Mouse (Mus musculus) E14TG2a.4 (cell line): ENCODE measurements around the gene Methig1.
A peak's percentile ranks its signal among the peaks of the same experiment; 100 is the strongest.

Experiments used
- H3K27me3 ChIP-seq: 2 replicates; pipeline ENCODE4 v1.6.1; 2014; ENCODE audit warnings: low read length, control low read depth; ENCODE audit not compliant: insufficient read depth
- H3K36me3 ChIP-seq: 2 replicates; pipeline ENCODE4 v1.6.1; 2014; ENCODE audit warnings: low read length, control low read depth; ENCODE audit not compliant: insufficient read depth
- H3K4me1 ChIP-seq: replicated peaks from 2 replicates; pipeline ENCODE4 v1.6.1; 2014; ENCODE audit warnings: low read depth, low read length, control low read depth
- H3K4me3 ChIP-seq: replicated peaks from 2 replicates; pipeline ENCODE4 v1.5.1; 2014; ENCODE audit warnings: mild to moderate bottlenecking, low read length
- H3K9me3 ChIP-seq: 2 replicates; pipeline ENCODE4 v1.6.1; 2014; ENCODE audit warnings: low read length, control low read depth
- CTCF ChIP-seq: conservative IDR thresholded peaks from 2 replicates; pipeline ENCODE4 v1.5.1; 2014; ENCODE audit warnings: low read length
- NANOG ChIP-seq: IDR thresholded peaks from 2 replicates; pipeline ENCODE4 v1.6.1; 2014; ENCODE audit warnings: borderline replicate concordance, low read length, mixed read lengths
- POU5F1 ChIP-seq: IDR thresholded peaks from 2 replicates; pipeline ENCODE4 v1.6.1; 2014; ENCODE audit warnings: low read length, borderline replicate concordance

Gene Methig1

DNA sequence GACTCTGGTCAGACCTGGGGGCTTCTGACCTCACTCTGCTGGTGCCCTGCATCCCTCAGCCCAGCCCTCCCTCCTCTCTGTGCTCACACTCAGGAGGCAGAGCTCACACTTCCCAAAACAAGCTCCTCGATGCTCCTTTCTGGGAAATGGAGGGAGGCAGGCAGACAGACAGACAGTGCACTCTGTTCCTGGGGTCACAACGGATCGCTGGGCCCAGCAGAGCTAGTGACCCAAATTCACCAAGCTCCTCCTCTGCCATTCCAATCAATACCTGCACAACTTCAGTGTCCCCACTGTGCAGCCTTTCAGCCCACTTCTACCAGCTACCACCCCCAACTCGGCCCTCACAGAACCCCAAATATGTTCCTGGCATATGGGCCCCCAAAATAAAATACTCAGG lies 48.9 kb downstream of the Methig1 start:
- peaks cover 89% of the 10 kb centered on the region for H3K36me3 ChIP-seq

DNA sequence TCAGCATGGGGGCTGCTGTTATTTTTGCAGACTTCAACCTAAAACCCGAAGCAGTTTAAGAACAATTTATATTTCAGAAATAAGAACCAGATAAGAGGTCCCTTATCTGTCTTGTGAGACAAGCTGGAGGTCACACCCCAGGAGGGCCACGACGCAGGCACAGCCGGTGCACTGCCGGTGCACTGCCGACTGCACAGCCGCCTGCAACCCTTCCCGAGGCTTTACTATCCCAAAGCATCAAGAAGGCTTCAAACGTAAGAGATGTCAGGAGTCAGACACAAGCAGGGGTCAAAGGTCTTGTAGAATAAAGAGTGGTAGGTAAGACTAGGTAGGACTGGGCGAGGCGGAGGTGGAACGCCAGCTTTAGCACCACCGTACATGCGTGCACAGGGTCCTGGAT lies 49.4 kb downstream of the Methig1 start:
- Histone ChIP-seq H3K27me3 (no peaks in the 10 kb centered on the region), H3K9me3 (peaks cover 4% of the 10 kb centered on the region; the same call in 1 of the 2 replicates), H3K36me3 (peaks cover 86% of the 10 kb centered on the region), H3K4me3 (no peak overlapping the region), H3K4me1 (peaks cover 26% of the 10 kb centered on the region)
- TF ChIP-seq CTCF (no peak), POU5F1 (no peak), NANOG (no peak)

More for the DNA sequence above, 48.9 kb downstream of the Methig1 start:
- TF ChIP-seq CTCF (no peak), NANOG (no peak), POU5F1 (no peak)
- H3K4me1 ChIP-seq = peaks cover 26% of the 10 kb centered on the region
- no peak overlapping the region for H3K4me3 ChIP-seq
- H3K9me3 ChIP-seq = peaks cover 5% of the 10 kb centered on the region; the same call in 1 of the 2 replicates
- H3K27me3 ChIP-seq = no peaks in the 10 kb centered on the region

DNA sequence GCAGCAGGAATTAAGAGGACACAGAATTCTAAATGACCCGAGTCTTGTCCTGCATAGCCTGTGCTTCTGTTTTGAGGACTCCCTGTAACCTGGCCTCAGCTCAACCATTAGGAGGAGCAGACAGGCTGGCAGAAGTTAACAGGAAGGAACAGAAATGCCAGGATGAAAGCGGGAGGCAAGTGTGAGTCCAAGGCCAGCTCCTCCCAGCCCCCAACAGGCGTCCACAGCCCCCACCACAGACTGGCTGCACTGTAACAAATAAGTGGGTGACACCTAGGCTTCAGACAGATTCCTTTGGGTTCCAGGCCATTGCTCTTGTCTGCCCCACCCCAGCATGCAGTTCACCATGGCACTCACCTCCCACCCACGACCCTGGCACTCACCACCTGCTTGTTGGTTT lies 49.8 kb downstream of the Methig1 start:
- Histone ChIP-seq H3K36me3 (peaks cover 86% of the 10 kb centered on the region), H3K4me1 (peaks cover 26% of the 10 kb centered on the region), H3K9me3 (no peaks in the 10 kb centered on the region), H3K4me3 (no peak overlapping the region), H3K27me3 (no peaks in the 10 kb centered on the region)
- no peak for TF ChIP-seq POU5F1
- no peak for TF ChIP-seq CTCF
- TF ChIP-seq NANOG = no peak

DNA sequence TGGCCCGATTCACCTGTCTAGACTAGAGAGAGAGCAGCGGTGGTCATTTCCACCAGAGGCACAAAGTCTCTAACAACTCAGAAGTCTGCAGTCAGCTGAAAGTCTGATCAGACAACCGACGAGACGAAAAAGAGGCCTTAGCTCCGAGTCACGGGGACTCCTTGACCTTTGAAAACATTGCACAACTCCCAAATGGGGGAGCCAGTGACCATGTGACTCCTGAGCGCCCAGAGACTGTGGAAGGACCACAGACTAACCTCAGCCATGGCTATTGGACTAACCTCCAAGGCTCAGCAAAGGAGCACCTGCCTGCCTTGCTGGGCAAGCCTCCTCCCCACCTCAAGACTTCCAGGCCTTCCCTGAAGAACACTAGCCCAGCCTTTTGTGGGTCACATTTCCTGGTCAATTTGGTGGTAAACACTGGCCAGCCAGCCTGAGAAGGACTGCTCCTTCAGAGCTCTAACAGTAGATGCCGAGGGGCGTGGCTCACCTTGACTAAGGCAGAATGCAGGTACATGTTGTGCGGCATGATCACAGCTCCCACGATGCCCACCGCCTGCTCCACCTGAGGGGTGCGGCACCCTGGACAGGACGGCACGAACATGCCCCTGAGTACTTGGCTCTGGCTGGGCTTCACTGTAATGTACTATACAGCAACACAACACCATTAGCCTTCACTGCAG lies 50.5 kb downstream of the Methig1 start:
- TF ChIP-seq CTCF (no peak), NANOG (no peak), POU5F1 (no peak)
- Histone ChIP-seq H3K4me3 (no peak overlapping the region), H3K27me3 (no peaks in the 10 kb centered on the region), H3K9me3 (no peaks in the 10 kb centered on the region), H3K36me3 (peaks cover 86% of the 10 kb centered on the region), H3K4me1 (peaks cover 26% of the 10 kb centered on the region)

DNA sequence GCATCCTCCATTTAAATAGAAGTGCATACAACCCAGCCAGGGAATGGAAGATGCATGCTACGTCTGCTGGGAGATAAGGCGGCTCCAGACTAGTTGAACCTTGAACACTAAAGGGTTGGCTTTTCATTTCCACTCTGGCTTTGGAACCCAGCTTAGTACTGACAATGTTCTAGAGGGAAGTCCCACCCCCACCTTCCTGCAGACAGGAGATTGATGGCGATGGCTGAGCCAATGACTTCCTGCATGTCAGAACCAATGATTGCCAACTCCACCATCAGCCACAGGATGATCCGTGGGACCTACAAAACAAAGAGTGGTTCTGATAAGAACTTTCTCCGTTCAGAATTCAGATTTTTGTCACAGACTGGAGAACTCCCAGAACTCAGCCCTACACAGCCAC lies 53.1 kb downstream of the Methig1 start:
- peaks cover 22% of the 10 kb centered on the region for H3K4me1 ChIP-seq
- peaks cover 81% of the 10 kb centered on the region for H3K36me3 ChIP-seq
- no peak for TF ChIP-seq POU5F1
- TF ChIP-seq NANOG = no peak
- TF ChIP-seq CTCF = no peak
- H3K9me3 ChIP-seq = no peaks in the 10 kb centered on the region
- H3K4me3 ChIP-seq = peak overlapping the region; percentile 57
- H3K27me3 ChIP-seq = no peaks in the 10 kb centered on the region

DNA sequence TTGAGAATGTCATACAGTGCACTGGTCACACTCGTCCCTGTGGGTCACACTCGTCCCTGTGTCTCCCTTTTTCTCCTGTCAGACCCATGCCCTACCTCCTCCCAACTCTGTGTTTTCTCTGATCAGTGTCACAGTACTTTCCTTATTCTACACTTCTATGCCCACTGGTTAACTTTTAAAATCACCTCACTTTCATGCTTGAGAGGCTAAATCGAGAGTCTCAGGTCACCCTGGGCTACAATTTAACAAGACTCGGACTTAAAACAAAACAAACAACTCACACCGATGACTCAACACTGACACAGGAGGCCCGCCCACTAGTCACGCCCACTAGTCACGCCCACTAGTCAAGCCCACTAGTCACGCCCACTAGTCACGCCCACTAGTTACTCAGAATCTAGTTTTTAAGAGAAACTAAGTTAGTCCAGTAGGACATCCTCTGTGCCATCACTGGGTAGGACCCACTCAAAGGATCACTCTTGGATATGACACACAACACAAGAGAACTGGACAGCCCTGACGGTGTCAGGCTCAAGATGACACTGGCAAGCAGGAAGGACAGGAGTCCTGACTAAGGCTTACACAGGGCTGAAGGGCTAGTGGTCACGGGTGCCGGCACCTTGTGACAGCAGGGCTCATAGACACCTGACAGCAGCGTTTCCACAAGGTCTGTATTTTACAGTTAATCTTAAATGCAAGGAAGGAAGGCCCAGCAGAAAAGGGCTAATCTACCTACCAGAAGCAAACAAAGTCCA lies 58.1 kb downstream of the Methig1 start:
- Histone ChIP-seq H3K9me3 (no peaks in the 10 kb centered on the region), H3K36me3 (peaks cover 42% of the 10 kb centered on the region), H3K27me3 (no peaks in the 10 kb centered on the region), H3K4me1 (peaks cover 19% of the 10 kb centered on the region), H3K4me3 (no peak overlapping the region)
- TF ChIP-seq NANOG (no peak), CTCF (no peak), POU5F1 (no peak)

DNA sequence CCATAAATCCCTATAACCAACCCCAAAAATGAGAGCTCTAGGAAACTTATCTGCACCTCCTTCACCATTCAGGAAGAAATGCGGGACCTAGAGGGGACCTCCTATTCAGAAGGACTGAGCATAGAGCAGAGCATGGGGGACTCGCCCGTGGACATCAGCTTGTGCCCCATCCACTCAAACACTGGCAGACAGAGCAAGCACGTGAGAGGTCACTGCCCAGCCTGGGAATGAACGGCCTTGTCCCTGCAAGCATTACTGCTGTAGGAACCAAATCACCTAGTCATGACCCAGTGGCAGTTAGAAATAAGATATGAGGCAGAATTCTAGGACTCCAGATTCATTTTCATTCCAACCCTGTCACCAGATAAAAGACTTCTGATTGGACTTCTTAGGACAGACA lies 58.8 kb downstream of the Methig1 start:
- H3K36me3 ChIP-seq = peaks cover 42% of the 10 kb centered on the region
- H3K27me3 ChIP-seq = no peaks in the 10 kb centered on the region
- TF ChIP-seq CTCF (no peak), NANOG (no peak), POU5F1 (no peak)
- no peaks in the 10 kb centered on the region for H3K9me3 ChIP-seq
- H3K4me1 ChIP-seq = peaks cover 13% of the 10 kb centered on the region
- no peak overlapping the region for H3K4me3 ChIP-seq

DNA sequence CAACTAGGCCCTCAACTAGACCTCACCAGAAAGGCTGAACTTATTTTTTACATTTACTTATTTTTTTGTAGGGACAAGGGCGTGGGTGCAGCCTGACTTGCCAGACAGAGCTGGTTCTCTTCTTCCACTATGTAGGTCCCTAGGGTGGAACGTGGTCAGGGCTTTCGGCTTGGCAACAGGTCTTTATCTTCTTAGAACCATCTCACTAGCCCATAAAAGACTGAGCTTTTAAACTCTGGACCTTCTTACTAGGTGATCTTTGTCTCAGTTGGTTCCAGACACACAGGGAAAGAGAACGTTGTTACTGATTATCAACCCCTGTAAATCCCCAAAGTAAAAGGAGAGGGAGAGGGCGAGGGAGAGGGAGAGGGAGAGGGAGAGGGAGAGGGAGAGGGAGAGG lies 60.4 kb downstream of the Methig1 start:
- TF ChIP-seq POU5F1 (no peak), NANOG (no peak), CTCF (no peak)
- peaks cover 13% of the 10 kb centered on the region for H3K4me1 ChIP-seq
- no peaks in the 10 kb centered on the region for H3K27me3 ChIP-seq
- no peak overlapping the region for H3K4me3 ChIP-seq
- peaks cover 35% of the 10 kb centered on the region for H3K36me3 ChIP-seq
- H3K9me3 ChIP-seq = no peaks in the 10 kb centered on the region

DNA sequence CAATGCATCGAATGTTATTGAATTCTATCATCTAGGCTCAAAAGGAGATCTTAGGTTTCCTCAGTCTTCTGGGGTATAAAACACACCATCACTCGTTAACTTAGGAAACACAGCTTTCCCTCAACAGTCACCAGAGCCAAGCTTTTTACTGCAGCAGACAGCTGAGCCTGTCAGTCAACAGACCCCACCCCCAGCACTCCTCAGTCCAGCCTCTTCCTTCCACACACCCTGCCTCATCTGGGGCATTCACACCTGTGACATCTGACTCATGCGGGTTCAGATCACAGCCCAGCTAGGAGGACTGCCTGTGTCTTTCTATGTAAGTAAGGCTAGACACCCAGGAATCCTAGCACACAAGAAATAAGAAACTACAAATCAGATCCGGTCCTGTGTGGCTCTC lies 61.1 kb downstream of the Methig1 start:
- Histone ChIP-seq H3K4me1 (peaks cover 13% of the 10 kb centered on the region), H3K4me3 (no peak overlapping the region), H3K27me3 (no peaks in the 10 kb centered on the region), H3K36me3 (peaks cover 31% of the 10 kb centered on the region), H3K9me3 (no peaks in the 10 kb centered on the region)
- TF ChIP-seq CTCF (no peak), NANOG (no peak), POU5F1 (no peak)
